Mouse (Mus musculus): ENCODE data around the gene Naa35. TPM values are rescaled to one million over a fixed set of nuclear protein-coding genes. Genes with fewer than 3 reads are reported as not detected.

Gene Naa35
- polyA plus RNA-seq, 1 experiment from 2014 or later = 22.9 TPM

GRCm38 (mm10) chr13:59547091-59547490, 38.0 kb upstream of the Naa35 start:
- Histone ChIP-seq H3K4me2 (ENCODE audit: low read depth, low read length) (no peak overlapping the region), H3K27ac (ENCODE audit: low read depth) (no peak overlapping the region), H3K4me1 (ENCODE audit: insufficient read depth) (peaks cover 19% of the 10 kb centered on the region), H3K9ac (replicated peaks) (no peak overlapping the region), H3K36me3 (replicated peaks; ENCODE audit: insufficient read depth, low read length) (no peaks in the 10 kb centered on the region), H3K4me3 (ENCODE audit: low read depth, low read length) (no peak overlapping the region), H3K9me3 (ENCODE audit: low read length) (no peaks in the 10 kb centered on the region), H3K27me3 (ENCODE audit: insufficient read depth, low read length) (no peaks in the 10 kb centered on the region)
- DNase-seq (no peak), ATAC-seq (no peak)
- TF ChIP-seq CTCF (IDR thresholded peaks at IDR 0.05; ENCODE audit: low read depth) = no peak
- TF ChIP-seq EP300 (IDR thresholded peaks at IDR 0.05; ENCODE audit: low read depth) = no peak
- WGBS (ENCODE audit: insufficient replicate concordance) = 58% methylated on average over 2 of the region's 2 CpGs

GRCm38 (mm10) chr13:59547716-59548115, 37.3 kb upstream of the Naa35 start:
- DNase-seq = no peak
- no peaks in the 10 kb centered on the region for H3K27me3 ChIP-seq (ENCODE audit: insufficient read depth, low read length)
- WGBS (ENCODE audit: insufficient replicate concordance) = 76% methylated on average over 4 of the region's 4 CpGs
- H3K9me3 ChIP-seq (ENCODE audit: low read length) = no peaks in the 10 kb centered on the region
- TF ChIP-seq CTCF (IDR thresholded peaks at IDR 0.05; ENCODE audit: low read depth) (no peak), EP300 (IDR thresholded peaks at IDR 0.05; ENCODE audit: low read depth) (no peak)
- H3K9ac ChIP-seq (replicated peaks) = no peak overlapping the region
- no peak overlapping the region for H3K27ac ChIP-seq (ENCODE audit: low read depth)
- no peak overlapping the region for H3K4me3 ChIP-seq (ENCODE audit: low read depth, low read length)
- no peaks in the 10 kb centered on the region for H3K36me3 ChIP-seq (replicated peaks; ENCODE audit: insufficient read depth, low read length)
- ATAC-seq = no peak
- no peak overlapping the region for H3K4me2 ChIP-seq (ENCODE audit: low read depth, low read length)
- H3K4me1 ChIP-seq (ENCODE audit: insufficient read depth) = peaks cover 17% of the 10 kb centered on the region

GRCm38 (mm10) chr13:59549318-59549798, 35.7 kb upstream of the Naa35 start:
- TF ChIP-seq CTCF (IDR thresholded peaks at IDR 0.05; ENCODE audit: low read depth) (no peak), EP300 (IDR thresholded peaks at IDR 0.05; ENCODE audit: low read depth) (no peak)
- H3K9ac ChIP-seq (replicated peaks) = no peak overlapping the region
- no peaks in the 10 kb centered on the region for H3K9me3 ChIP-seq (ENCODE audit: low read length)
- no peaks in the 10 kb centered on the region for H3K27me3 ChIP-seq (ENCODE audit: insufficient read depth, low read length)
- no peak overlapping the region for H3K4me3 ChIP-seq (ENCODE audit: low read depth, low read length)
- no peak for DNase-seq
- ATAC-seq = no peak
- no peak overlapping the region for H3K27ac ChIP-seq (ENCODE audit: low read depth)
- 21% methylated on average over 1 of the region's 1 CpGs for WGBS (ENCODE audit: insufficient replicate concordance)
- H3K4me1 ChIP-seq (ENCODE audit: insufficient read depth) = peaks cover 21% of the 10 kb centered on the region
- H3K4me2 ChIP-seq (ENCODE audit: low read depth, low read length) = no peak overlapping the region
- H3K36me3 ChIP-seq (replicated peaks; ENCODE audit: insufficient read depth, low read length) = no peaks in the 10 kb centered on the region

GRCm38 (mm10) chr13:59552286-59552685, 32.8 kb upstream of the Naa35 start:
- no peak for TF ChIP-seq CTCF (IDR thresholded peaks at IDR 0.05; ENCODE audit: low read depth)
- no peak for TF ChIP-seq EP300 (IDR thresholded peaks at IDR 0.05; ENCODE audit: low read depth)
- Histone ChIP-seq H3K4me3 (ENCODE audit: low read depth, low read length) (no peak overlapping the region), H3K36me3 (replicated peaks; ENCODE audit: insufficient read depth, low read length) (no peaks in the 10 kb centered on the region), H3K4me2 (ENCODE audit: low read depth, low read length) (no peak overlapping the region), H3K4me1 (ENCODE audit: insufficient read depth) (peaks cover 21% of the 10 kb centered on the region), H3K27me3 (ENCODE audit: insufficient read depth, low read length) (no peaks in the 10 kb centered on the region), H3K9ac (replicated peaks) (no peak overlapping the region), H3K27ac (ENCODE audit: low read depth) (no peak overlapping the region), H3K9me3 (ENCODE audit: low read length) (no peaks in the 10 kb centered on the region)
- WGBS (ENCODE audit: insufficient replicate concordance) = 91% methylated on average over 5 of the region's 5 CpGs
- no peak for ATAC-seq
- DNase-seq = no peak

- WGBS (ENCODE audit: insufficient replicate concordance) = 51% methylated on average over 2 of the region's 2 CpGs
- Histone ChIP-seq H3K9me3 (ENCODE audit: low read length) (no peaks in the 10 kb centered on the region), H3K4me3 (ENCODE audit: low read depth, low read length) (no peak overlapping the region), H3K4me2 (ENCODE audit: low read depth, low read length) (no peak overlapping the region), H3K27me3 (ENCODE audit: insufficient read depth, low read length) (no peaks in the 10 kb centered on the region), H3K4me1 (ENCODE audit: insufficient read depth) (peaks cover 24% of the 10 kb centered on the region), H3K36me3 (replicated peaks; ENCODE audit: insufficient read depth, low read length) (no peaks in the 10 kb centered on the region), H3K9ac (replicated peaks) (no peak overlapping the region), H3K27ac (ENCODE audit: low read depth) (no peak overlapping the region)
- DNase-seq (no peak), ATAC-seq (no peak)
- TF ChIP-seq CTCF (IDR thresholded peaks at IDR 0.05; ENCODE audit: low read depth) (no peak), EP300 (IDR thresholded peaks at IDR 0.05; ENCODE audit: low read depth) (no peak)
Observed at GRCm38 (mm10) chr13:59552751-59553150, 32.3 kb upstream of the Naa35 start.

GRCm38 (mm10) chr13:59554772-59555505, 30.1 kb upstream of the Naa35 start:
- no peak overlapping the region for H3K9ac ChIP-seq (replicated peaks)
- H3K27me3 ChIP-seq (ENCODE audit: insufficient read depth, low read length) = no peaks in the 10 kb centered on the region
- no peaks in the 10 kb centered on the region for H3K9me3 ChIP-seq (ENCODE audit: low read length)
- TF ChIP-seq EP300 (IDR thresholded peaks at IDR 0.05; ENCODE audit: low read depth) = no peak
- TF ChIP-seq CTCF (IDR thresholded peaks at IDR 0.05; ENCODE audit: low read depth) = no peak
- peak overlapping the region; percentile 100 for H3K4me2 ChIP-seq (ENCODE audit: low read depth, low read length)
- ATAC-seq = no peak
- H3K4me3 ChIP-seq (ENCODE audit: low read depth, low read length) = no peak overlapping the region
- peaks cover 22% of the 10 kb centered on the region for H3K4me1 ChIP-seq (ENCODE audit: insufficient read depth)
- no peak overlapping the region for H3K27ac ChIP-seq (ENCODE audit: low read depth)
- WGBS (ENCODE audit: insufficient replicate concordance) = 67% methylated on average over 17 of the region's 17 CpGs
- no peak for DNase-seq
- H3K36me3 ChIP-seq (replicated peaks; ENCODE audit: insufficient read depth, low read length) = no peaks in the 10 kb centered on the region

All from liver, postnatal 0 days (tissue).